Mouse (Mus musculus) common myeloid progenitor, adult 5-6 weeks (primary cell): Measurements from ENCODE around the gene Rad21l. TPM values are rescaled to one million over a fixed set of nuclear protein-coding genes. Genes with fewer than 3 reads are reported as not detected.
"Not testable (repeated sequence)": the region's sequence is repeated elsewhere in the genome, so short reads cannot be mapped to it uniquely, and the experiment has no call there.

Experiments used
- ATAC-seq: replicated peaks from 2 replicates; pipeline ENCODE4 v1.8.0; 2016; ENCODE audit warnings: low read depth, mild to moderate bottlenecking, moderate TSS enrichment, inconsistent platforms; ENCODE audit not compliant: poor library complexity, severe bottlenecking
- total RNA-seq: library from RNA; stranded (forward); fragments of 200-1000, 187-1606 nt; gene quantifications from 2 replicates; pipeline ENCODE4 v1.2.3, GENCODE M21; 2017

Gene Rad21l
- total RNA-seq, 1 experiment from 2014 or later, result not detected

- ATAC-seq, result no peak
Observed at GRCm38 (mm10) chr2:151631406-151632158, 36.8 kb downstream of the Rad21l start.

- ATAC-seq, result no peak
Observed at GRCm38 (mm10) chr2:151629310-151629709, 39.0 kb downstream of the Rad21l start.

DNA sequence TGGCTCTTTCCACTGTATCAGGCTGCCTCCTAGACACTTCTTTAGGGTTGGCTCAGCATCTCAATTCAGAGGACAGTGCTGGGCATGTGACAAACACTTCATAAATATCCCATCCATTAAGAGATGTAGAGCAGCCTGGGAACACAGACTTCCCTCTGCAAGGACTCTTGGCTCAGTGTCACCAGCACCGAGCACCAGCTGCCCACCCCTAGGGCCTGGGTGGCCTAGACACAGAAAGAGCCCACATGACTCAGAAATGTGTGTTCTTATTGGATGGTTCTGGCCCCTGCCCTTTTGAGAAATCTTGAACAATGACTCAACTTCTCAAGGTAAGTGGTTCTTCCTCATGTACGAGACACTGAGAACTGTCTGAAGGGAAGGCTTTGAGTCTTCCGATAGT lies 40.3 kb downstream of the Rad21l start:
- no peak for ATAC-seq

- no peak for ATAC-seq
Observed at GRCm38 (mm10) chr2:151626296-151626695, 42.0 kb downstream of the Rad21l start.

DNA sequence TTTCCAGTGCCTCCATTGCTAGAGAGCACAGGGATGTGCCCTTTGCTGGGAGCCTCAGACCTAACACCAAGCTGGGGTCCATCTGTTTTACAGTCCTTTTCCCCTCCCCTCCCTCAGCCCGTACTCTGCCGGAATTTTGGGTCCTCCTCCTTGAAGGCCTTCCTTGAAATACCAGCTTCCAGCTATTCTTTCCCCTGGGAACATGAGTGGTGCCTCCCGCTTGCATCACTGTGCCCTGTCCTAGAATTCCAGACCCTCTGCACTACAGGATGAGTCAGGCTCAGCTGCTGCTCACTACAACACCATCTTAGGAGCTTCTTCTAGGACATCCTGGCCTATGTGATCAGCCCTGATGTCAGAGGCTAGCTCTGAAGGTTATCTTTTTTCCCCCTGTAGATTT lies 44.6 kb downstream of the Rad21l start:
- ATAC-seq, result no peak

GRCm38 (mm10) chr2:151616551-151617329 lies 51.6 kb downstream of the Rad21l start:
- no peak for ATAC-seq

GRCm38 (mm10) chr2:151615779-151616178 lies 52.6 kb downstream of the Rad21l start:
- ATAC-seq, result not testable (repeated sequence)

GRCm38 (mm10) chr2:151609974-151610373 lies 58.4 kb downstream of the Rad21l start:
- ATAC-seq, result no peak

- ATAC-seq, result no peak
Observed at GRCm38 (mm10) chr2:151608435-151608834, 59.9 kb downstream of the Rad21l start.

- peak; percentile 91 for ATAC-seq
Observed at GRCm38 (mm10) chr2:151605437-151605987, 62.8 kb downstream of the Rad21l start.

DNA sequence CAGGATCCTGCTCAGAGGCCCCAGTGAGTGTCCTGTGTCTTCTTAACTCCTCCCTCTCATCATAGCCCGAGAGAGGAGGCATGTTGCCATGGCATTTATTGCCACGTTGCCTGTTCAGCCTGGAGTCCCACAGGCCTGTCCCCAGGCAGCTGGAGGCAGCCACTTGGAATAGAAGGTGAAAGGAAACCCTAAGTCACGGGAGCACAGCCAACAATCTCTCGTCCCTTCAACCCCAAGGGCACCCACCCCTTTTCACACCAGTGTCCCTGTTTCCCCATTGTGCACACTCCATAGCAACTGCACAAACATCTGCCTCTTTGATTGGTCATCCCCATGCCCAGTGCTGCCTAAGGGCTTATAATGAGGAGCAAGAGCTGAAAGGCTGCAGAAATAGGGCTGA lies 64.7 kb downstream of the Rad21l start:
- ATAC-seq, result no peak

DNA sequence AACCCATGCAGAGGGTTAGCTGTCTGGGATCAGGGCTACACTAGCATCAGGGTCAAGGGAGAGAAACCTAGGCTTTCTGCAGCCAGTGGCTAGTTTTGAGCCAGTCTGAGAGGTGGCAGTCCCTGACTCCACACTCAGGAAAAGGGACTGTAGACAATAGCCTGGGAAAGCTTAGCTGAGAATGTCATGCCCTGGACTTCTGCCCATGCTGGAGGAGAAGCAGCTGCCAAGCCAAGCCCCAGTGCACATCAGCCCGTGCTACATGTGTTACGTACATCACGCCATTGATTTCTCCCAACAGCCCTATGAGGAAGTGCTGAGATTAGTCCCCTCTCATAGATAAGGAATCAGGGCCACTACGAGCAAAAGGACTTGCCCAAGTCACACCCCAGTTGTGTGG lies 66.2 kb downstream of the Rad21l start:
- no peak for ATAC-seq

- no peak for ATAC-seq
Observed at GRCm38 (mm10) chr2:151598068-151598467, 70.3 kb downstream of the Rad21l start.

Other genes starting within 250 kb of the Rad21l start
- not detected in 2 replicates for gene 4921509C19Rik, start 192.4 kb downstream of the Rad21l start, total RNA-seq
- 111 and 129 TPM in 2 replicates for gene Nsfl1c, start 174.4 kb downstream of the Rad21l start, total RNA-seq
- 31.1 and 35.6 TPM in 2 replicates for gene Fkbp1a, start 126.0 kb downstream of the Rad21l start, total RNA-seq
- gene Sdcbp2, start 95.9 kb downstream of the Rad21l start, total RNA-seq, result not detected in 2 replicates
- gene Snph, start 35.9 kb downstream of the Rad21l start, total RNA-seq, result not detected in 2 replicates
- gene Tmem74b, start 33.5 kb upstream of the Rad21l start, total RNA-seq, result not detected in 2 replicates
- gene Psmf1, start 75.7 kb upstream of the Rad21l start, total RNA-seq, result 16.6 TPM in 2 replicates
- gene Rspo4, start 174.4 kb upstream of the Rad21l start, total RNA-seq, result not detected in 2 replicates
- gene Angpt4, start 242.7 kb upstream of the Rad21l start, total RNA-seq, result not detected in 2 replicates